Mouse (Mus musculus) retina, postnatal 1 day (tissue): ENCODE measurements around the gene Rps6ka6.

ENCODE experiments used
- DNase-seq: peaks from one replicate; pipeline ENCODE4 v3.0.0-alpha.2; 2012

Gene Rps6ka6

DNA sequence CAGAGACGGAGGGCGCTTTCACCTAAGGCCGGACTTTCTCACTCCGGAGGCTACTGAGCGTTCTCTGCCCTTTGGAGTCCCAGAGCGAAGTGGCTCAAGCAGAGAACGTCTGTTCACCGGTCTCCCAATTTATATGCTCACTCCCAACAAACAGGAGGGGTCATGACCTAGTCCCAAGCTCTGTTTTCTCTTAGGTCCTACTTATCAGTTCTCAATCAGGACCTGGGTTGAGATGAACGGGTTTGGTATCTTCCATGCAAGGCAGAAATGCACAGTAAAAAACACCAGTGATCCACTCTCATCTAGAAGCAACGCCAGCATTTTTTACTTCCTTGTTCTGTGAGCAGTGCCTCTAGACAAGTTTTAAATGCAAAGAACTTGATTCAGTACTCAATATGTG lies at the start of gene Rps6ka6:
TSS of gene Rps6ka6 (minus strand) at position 101 of the 400 bp plus-strand sequence.
- DNase-seq: no peak

DNA sequence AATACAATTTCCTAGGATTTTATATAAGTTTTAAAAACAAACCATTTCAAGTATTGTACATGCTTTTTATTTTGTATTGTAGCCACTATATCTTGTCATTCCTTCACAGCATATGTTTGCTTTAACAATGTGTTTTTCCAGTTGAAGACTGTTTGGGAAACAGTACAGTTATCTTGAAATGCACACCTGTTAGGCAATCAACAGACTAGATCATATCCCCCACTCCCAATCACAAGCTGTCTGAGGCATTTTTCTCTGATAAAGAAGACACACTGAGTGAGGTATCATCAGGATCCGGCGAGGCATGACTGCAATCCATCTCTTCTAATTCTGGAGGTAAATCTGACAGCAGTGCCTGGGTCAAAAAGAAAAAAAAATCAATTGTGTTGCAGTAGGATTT lies 39.3 kb upstream of the Rps6ka6 start:
- DNase-seq: no peak

DNA sequence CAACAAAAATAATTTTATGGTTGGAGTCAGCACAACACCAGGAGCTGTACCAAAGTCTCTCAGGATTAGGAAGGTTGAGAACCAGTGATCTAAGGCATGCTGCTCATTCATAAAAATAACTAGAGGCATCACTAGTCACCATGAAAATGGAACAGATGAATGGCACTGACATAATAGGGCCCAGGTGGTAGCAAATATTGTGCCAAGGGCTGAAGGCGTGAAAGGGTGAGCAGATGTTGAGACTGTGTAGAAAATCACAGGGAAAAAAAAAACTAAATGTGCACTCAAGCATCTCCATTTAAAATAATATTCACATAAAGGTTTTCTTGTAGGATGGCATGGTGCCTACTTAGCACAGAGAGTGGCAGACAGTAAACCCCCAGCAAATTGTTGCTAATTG lies 19.6 kb downstream of the Rps6ka6 start:
- DNase-seq: no peak

DNA sequence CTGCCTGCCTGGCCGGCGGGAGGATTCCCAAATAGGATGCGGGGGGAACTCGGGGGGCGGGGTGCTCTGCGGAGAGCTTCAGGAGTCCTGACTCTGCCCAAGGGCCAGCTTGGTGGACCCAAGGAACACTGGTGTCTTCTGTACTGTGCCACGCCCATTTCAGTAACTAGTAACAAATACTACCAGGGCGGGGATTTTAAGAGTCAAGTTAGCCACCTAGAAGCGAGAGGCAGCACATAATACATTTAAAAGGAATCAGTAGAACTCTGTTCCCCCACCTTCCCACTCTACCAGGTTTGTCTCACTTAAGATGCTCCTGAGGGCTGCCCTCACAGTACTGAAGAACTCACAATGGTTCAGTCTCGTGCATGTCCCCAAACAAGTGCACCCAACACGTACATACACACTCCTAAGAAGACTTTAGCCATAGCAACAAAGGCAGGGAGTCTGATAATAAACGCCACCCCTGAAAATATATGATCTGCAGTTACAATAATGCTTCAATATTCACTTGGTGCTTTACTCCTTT lies 74.1 kb downstream of the Rps6ka6 start:
- DNase-seq: no peak

DNA sequence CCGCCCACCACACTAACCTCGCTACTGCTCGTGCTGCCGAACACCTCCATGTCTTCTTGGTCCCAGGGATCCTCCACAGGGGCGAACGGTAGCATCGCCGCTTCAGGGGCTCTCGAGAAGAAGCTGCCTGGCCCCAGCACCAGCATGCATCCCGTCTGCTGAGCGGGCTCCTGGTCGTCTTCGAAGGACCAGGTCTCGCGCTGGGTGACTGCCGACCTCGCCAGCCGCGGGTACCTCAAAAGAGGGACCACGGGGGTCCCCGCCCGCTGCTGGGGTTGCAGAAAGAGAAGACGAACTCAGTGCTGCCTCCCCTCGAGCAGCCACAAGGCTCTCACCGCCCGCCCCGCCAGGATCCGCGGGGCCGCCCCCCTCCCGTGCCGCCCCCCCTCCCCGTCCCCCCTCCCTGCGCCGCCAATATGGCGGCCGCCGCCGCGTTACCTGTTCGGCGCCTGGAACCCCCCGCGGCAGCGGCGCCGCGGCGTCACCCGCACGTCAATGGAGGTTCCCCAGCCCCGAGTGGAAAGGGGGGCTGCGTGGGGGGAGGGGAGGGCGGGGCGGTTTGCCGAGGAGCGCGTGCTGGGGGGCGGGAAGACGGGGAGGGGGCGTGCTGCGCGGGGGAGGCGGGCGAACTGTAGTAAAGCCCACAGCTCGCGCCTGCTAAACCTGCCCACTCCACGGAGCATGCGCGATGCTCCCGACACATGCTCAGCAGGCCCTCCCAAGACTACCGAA lies 74.8 kb downstream of the Rps6ka6 start:
- peak; percentile 85 for DNase-seq

DNA sequence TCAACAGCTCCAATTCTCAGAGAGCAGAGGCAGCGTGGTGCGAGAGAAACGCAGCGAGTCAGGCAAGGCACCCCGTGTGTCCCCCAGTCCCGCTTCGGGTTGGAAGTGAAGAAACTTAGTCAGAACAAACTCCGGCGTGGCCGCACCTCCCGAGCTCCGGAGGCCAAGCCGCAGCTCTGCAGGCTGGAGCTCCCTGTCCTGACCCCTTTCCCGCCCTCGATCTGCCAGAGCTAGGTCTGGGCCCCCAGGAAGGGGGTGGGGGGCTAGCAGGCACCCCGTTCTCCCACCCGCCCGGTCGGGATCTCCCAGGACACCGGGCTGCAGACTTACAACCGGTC lies 75.3 kb downstream of the Rps6ka6 start:
- DNase-seq: no peak

DNA sequence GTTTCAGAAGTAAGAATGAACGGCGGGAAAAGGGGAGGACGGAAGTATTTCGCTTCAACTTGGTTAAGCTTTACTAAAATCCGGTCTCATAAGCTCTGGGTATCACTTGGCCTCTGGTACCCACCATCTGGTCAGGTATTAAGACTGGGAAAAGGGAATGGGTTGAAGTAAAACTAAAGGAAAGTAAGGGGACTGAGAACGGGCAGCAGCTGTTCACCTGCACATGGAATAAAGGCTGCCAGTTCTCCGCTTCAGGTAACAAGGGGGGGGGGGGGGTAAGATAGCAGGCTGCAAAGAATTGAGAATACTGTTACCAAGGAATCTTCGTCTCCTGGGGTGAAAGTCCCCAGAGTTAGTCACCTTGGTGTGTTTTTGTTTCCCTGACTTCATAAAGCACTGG lies 75.7 kb downstream of the Rps6ka6 start:
- DNase-seq: peak; percentile 9

DNA sequence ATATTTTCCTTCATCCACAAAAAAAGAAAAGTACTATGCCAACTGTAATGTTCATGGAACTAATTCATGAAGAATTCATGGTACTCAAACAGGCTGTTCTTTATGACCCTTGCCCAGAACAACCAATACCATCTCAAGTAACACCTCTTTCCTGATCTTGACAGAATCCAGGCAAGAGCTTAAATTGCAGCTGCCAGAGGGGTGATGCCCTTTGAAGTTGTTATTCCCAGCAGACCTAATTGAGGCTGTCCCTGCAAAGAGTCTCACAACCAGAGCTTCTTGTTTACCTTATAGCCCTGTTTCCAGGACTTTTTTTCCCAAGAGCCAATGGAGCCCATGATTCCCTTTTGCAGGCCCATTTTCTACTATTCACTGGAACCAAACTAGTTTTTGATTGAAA lies 77.6 kb downstream of the Rps6ka6 start:
- DNase-seq: peak; percentile 0

DNA sequence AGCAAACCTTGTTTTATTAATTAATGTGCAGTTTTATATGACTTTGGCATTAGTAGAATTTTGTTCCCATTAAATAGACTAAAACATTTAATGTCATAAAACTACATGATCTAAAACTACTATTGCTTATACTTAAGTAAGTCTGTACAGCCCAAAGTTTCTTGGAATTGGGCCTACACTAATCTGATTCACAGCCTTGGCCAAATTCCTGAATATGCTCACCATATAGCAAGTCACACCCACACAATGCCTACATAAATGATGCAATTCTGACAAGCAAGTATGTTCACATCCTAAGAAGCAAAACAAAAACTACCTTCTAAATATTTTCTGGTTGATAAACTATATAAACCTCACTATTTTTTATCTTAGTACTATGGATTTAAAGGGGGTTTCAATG lies 101.2 kb downstream of the Rps6ka6 start:
- no peak for DNase-seq

DNA sequence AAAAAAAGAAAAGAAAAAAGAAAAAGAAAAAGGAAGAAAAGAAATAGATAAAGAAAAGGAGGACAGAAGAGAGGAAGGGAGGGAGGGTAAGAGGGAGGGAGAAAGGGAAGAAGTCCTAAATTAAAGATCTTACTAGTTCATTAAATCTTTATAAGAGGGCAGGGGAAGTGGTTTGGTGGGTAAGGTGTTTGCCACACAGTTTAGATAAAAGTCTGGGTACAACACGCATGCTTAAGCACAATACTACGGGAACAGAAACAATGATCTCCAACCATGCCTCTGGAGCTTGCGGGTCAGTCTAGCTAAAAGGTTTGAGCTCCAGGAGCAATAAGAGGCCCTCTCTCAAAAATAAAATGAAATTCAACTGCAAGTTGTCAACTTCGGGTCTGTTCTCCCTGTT lies 123.0 kb downstream of the Rps6ka6 start:
- no peak for DNase-seq

DNA sequence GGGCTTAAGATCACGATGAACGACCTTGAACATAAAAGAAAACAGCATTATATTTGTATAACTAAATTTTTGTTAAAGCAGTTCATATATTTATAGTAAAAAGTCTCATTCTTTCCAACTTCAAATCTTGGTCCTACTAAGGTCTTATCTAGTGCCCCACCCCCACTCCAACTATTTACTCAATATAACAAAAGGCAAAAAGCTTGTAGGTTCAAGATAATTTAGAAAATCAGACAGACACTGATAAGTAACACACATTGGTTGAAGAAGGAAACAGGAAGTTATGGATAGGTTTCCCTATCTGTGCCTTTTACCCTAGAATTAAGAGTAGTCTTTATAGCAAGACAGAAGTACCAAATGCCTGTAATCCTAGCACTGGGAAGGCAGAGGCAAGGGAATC lies 132.9 kb downstream of the Rps6ka6 start:
- DNase-seq: no peak

DNA sequence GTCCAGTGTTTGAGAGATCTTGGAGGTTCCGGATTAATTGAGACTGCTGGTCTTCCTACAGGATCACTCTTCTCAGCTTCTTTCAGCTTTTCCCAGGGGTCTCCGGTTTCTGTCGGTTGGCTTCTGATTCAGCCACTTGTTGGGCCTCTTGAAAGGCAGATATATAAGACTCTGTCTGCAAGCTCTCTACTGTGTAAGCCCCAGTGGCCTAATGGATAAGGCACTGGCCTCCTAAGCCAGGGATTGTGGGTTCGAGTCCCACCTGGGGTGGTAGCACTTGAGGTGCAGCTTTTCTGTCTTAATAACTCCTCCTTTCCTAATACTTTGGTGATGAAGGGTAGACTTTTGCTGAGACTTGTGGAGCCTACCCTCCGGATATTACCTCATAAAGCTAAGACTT lies 160.7 kb downstream of the Rps6ka6 start:
- DNase-seq: no peak

DNA sequence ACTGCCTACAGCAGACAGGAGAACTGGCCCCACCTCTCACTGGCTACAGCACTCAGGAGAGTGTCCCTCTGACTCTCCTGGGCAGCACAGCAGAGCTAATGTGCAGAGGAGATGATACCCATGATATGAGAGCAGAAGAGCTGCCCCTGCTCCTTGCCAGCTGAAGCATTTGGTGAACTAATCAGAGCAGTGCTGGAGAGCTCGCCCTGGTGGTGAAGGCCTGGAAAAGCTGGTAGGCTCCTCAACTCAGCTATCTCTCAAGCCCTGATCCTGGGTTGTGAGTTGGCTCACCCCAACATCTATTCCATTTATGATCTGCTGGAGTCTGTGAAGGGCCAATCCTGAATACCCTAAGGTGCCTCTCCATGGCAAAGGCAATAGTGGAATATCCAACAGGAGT lies 163.6 kb downstream of the Rps6ka6 start:
- DNase-seq: no peak
